ENCODE assay signal across 12 mouse cellular contexts in the genomic region with DNA sequence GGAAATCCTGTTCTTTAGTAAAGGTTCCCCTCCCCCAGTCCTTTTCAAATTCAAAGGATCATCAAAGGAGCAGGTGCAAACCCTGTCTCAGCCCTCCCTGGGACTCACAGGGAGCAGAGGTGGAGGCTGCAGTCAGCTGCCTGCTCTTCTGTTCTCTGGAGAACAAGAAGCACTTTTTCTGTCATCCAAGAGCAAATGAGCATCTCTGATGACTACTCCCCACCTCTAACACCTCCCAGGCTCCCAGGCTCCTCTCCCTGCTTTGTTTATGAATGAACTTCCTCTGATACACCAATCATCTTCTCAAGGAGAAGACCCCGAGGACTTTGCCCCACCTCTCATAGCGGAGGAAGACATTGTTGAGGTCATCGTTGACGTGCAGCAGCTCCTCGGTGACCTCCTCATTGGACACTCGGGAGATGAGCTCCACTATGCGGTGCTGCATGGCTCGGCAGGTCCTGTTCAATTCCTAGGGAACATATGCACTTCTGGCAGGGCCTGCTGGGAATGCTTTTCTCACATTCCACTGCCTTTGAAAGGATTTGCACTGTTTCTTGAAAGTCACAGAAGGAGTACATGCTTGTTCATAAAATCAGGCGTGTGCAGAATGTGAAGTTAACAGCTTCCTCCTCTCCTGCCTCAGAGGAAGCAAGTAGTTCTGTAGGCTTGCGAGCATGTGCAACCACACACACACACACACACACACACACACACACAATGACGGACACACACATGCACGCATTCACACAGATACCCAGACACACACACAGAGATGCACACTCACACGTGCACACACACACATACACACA. TPM values are rescaled to one million over a fixed set of nuclear protein-coding genes. Genes with fewer than 3 reads are reported as not detected.
DNase-seq lines count a peak whose midpoint lies in the region; ATAC-seq lines count a peak whose summit lies in the region.
"Had no signal": no experiment of that assay in that cellular context is flagged by ENCODE, and none has a peak within 500 bp of the region (broad histone marks: within the 10 kb centered on the region; RNA-seq: fewer than 3 reads in every experiment).

No protein-coding gene starts in this region.

- WGBS in heart, embryonic 15.5 days, result 54% methylated on average over 13 of the region's 13 CpGs
- WGBS in hindbrain, embryonic 13.5 days, result 42% methylated on average over 13 of the region's 13 CpGs

- H3K27ac ChIP-seq in heart, embryonic 15.5 days, result 0 out of 2 replicates have a peak overlapping the region, but pooled peaks have one; percentile 2
- peak overlapping the region; percentile 74 for H3K27ac ChIP-seq in hindbrain, embryonic 13.5 days
- H3K27ac ChIP-seq: macrophage had no signal

- no peak overlapping the region for H3K9ac ChIP-seq in heart, embryonic 15.5 days
- no peak overlapping the region for H3K9ac ChIP-seq in hindbrain, embryonic 13.5 days

- H3K9me3 ChIP-seq in heart, embryonic 15.5 days (replicated peaks), result no peaks in the 10 kb centered on the region
- no peaks in the 10 kb centered on the region; the same call in 1 of the 2 replicates for H3K9me3 ChIP-seq in hindbrain, embryonic 13.5 days

- 0 out of 2 replicates have a peak, but pooled peaks cover 7% of the 10 kb centered on the region for H3K36me3 ChIP-seq in heart, embryonic 15.5 days
- H3K36me3 ChIP-seq in hindbrain, embryonic 13.5 days, result peaks cover 35% of the 10 kb centered on the region

- DNase-seq in heart, postnatal 25 days (ENCODE audit: low spot score), result no peak
- peak; percentile 81 for DNase-seq in R1 (ENCODE audit: low read depth, low spot score)
- DNase-seq in naive thymus-derived CD4-positive, alpha-beta T cell, adult 2 months (ENCODE audit: low read depth), result peak; percentile 47
- DNase-seq in liver, result no peak
- DNase-seq in adrenal gland, adult (ENCODE audit: inconsistent age in 2 of 2, low spot score in 1 of 2), result no peak
- DNase-seq in urinary bladder, postnatal 14 days (ENCODE audit: low spot score), result no peak
- DNase-seq: B cell, adult 2 months had no signal

- H3K27me3 ChIP-seq in heart, embryonic 15.5 days, result no peaks in the 10 kb centered on the region
- no peaks in the 10 kb centered on the region for H3K27me3 ChIP-seq in hindbrain, embryonic 13.5 days

- H3K4me1 ChIP-seq in heart, embryonic 15.5 days (replicated peaks), result peaks cover 17% of the 10 kb centered on the region
- H3K4me1 ChIP-seq in hindbrain, embryonic 13.5 days (replicated peaks), result peaks cover 14% of the 10 kb centered on the region

- H3K4me3 ChIP-seq in heart, embryonic 15.5 days, result no peak overlapping the region
- no peak overlapping the region for H3K4me3 ChIP-seq in hindbrain, embryonic 13.5 days
- H3K4me3 ChIP-seq: erythroblast, embryonic 14.5 days had no signal

- ATAC-seq in heart, embryonic 15.5 days (replicated peaks; ENCODE audit: insufficient number of reproducible peaks, insufficient read depth, low FRiP score, low read depth), result no peak
- no peak for ATAC-seq in hindbrain, embryonic 13.5 days (ENCODE audit: low FRiP score)
- ATAC-seq: inflammation-experienced regulatory T-cells, adult 6 months had no signal

- intact Hi-C loops in heart, postnatal 25 days (cut with DNase I), result no loop called here

- H3K4me2 ChIP-seq in heart, embryonic 15.5 days, result no peak overlapping the region
- no peak overlapping the region for H3K4me2 ChIP-seq in hindbrain, embryonic 13.5 days

RNA-seq across cellular contexts. Expression of gene Srebf1, which starts 26.4 kb away (rescaled TPM):
- 36.5 and 61.1 TPM in 2 replicates for polyA plus RNA-seq in heart, embryonic 15.5 days (2015; fragmentation: Nextera tagmentation; extraction: Ambion mirVana)
- total RNA-seq in heart, postnatal 25 days (2021), result 10 to 100 TPM; 30.7 to 38.3 TPM
- 38.2 and 43.9 TPM in 2 replicates for polyA plus RNA-seq in hindbrain, embryonic 13.5 days (2015; fragmentation: Nextera tagmentation; extraction: Ambion mirVana)

Comparison
In these comparisons a context has a peak if more than half of its experiments do, and no peak if none do; other contexts are left out.
1. DNase-seq: peak in R1 (single experiment) and naive thymus-derived CD4-positive, alpha-beta T cell, adult 2 months (single experiment); none in heart, postnatal 25 days (single experiment), liver (single experiment), adrenal gland, adult (0 of 2) and urinary bladder, postnatal 14 days (single experiment).